Mouse (Mus musculus): Measurements from ENCODE around the gene Ruvbl2. TPM values are rescaled to one million over a fixed set of nuclear protein-coding genes. Genes with fewer than 3 reads are reported as not detected.
"Not testable (repeated sequence)": the region's sequence is repeated elsewhere in the genome, so short reads cannot be mapped to it uniquely, and the experiment has no call there.

Ruvbl2 gene
- polyA plus RNA-seq, 1 experiment from 2014 or later = 129 TPM

DNA sequence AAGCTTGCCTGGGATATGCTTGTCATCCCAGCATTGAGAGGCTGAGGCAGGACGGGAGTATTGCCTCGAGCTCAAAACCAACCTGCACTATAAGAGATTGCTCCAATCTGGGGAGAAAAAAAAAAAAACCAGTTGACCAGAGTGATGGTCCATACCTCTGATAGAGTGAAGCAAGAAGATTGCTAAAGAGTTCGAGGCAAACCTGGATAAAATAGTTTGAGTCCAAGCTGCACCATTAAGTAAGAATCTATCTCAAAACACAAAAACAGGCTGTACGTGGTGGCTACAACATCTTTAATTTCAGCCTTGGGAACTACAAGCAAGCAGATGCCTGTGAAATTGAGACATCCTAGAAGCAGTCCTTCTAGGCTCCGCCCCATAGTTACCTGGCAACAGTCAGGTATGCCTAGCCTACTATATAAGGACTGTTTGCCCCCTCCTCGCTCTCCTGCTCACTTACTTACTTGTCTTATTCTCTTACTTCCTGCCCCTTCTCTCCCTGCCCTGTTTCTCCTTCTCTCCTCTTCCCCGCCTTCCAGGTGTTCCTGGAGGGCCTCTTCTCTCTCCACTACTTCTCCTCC, 29.3 kb upstream of the Ruvbl2 start:
- H3K9ac ChIP-seq = peak overlapping the region; percentile 88
- no peaks in the 10 kb centered on the region for H3K27me3 ChIP-seq
- no peak overlapping the region for H3K27ac ChIP-seq
- peaks cover 17% of the 10 kb centered on the region for H3K4me1 ChIP-seq
- H3K4me3 ChIP-seq = peak overlapping the region; percentile 73
- no peaks in the 10 kb centered on the region for H3K9me3 ChIP-seq (replicated peaks)
- peaks cover 33% of the 10 kb centered on the region for H3K36me3 ChIP-seq
- ATAC-seq (ENCODE audit: low FRiP score) = peak; percentile 35
- H3K4me2 ChIP-seq (replicated peaks) = peak overlapping the region; percentile 94
- 32% methylated on average over 7 of the region's 7 CpGs for WGBS

GRCm38 (mm10) chr7:45466283-45467089, 28.6 kb upstream of the Ruvbl2 start, which contains the start of gene Bax:
Gene Bax, minus strand, starts transcription at chr7:45466898.
- Histone ChIP-seq H3K4me3 (peak within 1 kb of the TSS; percentile 73), H3K4me1 (peaks cover 24% of the 10 kb centered on the region), H3K36me3 (peaks cover 40% of the 10 kb centered on the region), H3K9ac (peak within 1 kb of the TSS; percentile 88), H3K27ac (peak within 1 kb of the TSS; percentile 75), H3K27me3 (no peaks in the 10 kb centered on the region), H3K9me3 (replicated peaks) (no peaks in the 10 kb centered on the region), H3K4me2 (replicated peaks) (peak within 1 kb of the TSS; percentile 94)
- peak; percentile 71 for ATAC-seq (ENCODE audit: low FRiP score)
- WGBS = under 1% methylated on average over 58 of the region's 58 CpGs

- Histone ChIP-seq H3K36me3 (peaks cover 41% of the 10 kb centered on the region), H3K9ac (peak overlapping the region; percentile 88), H3K4me1 (peaks cover 33% of the 10 kb centered on the region), H3K9me3 (replicated peaks) (no peaks in the 10 kb centered on the region), H3K27me3 (no peaks in the 10 kb centered on the region), H3K4me2 (replicated peaks) (peak overlapping the region; percentile 94), H3K27ac (no peak overlapping the region; the same call in 1 of the 2 replicates), H3K4me3 (peak overlapping the region; percentile 73)
- WGBS = 77% methylated on average over 9 of the region's 9 CpGs
- ATAC-seq (ENCODE audit: low FRiP score) = 0 out of 2 replicates have a peak, but pooled peaks have one; percentile 17
Observed at GRCm38 (mm10) chr7:45465549-45465948, 27.7 kb upstream of the Ruvbl2 start.

- no peak for ATAC-seq (ENCODE audit: low FRiP score)
- Histone ChIP-seq H3K9me3 (replicated peaks) (no peaks in the 10 kb centered on the region), H3K36me3 (peaks cover 41% of the 10 kb centered on the region), H3K4me2 (replicated peaks) (no peak overlapping the region), H3K27ac (no peak overlapping the region), H3K27me3 (no peaks in the 10 kb centered on the region), H3K4me1 (peaks cover 37% of the 10 kb centered on the region), H3K4me3 (0 out of 2 replicates have a peak overlapping the region, but pooled peaks have one; percentile 73), H3K9ac (peak overlapping the region; percentile 8; the same call in 1 of the 2 replicates)
- 95% methylated on average over 12 of the region's 12 CpGs for WGBS
Observed at GRCm38 (mm10) chr7:45465112-45465511, 27.2 kb upstream of the Ruvbl2 start.

- Histone ChIP-seq H3K9ac (no peak overlapping the region), H3K27me3 (no peaks in the 10 kb centered on the region), H3K4me3 (no peak overlapping the region), H3K9me3 (replicated peaks) (no peaks in the 10 kb centered on the region), H3K36me3 (peaks cover 41% of the 10 kb centered on the region), H3K27ac (no peak overlapping the region), H3K4me1 (peaks cover 38% of the 10 kb centered on the region), H3K4me2 (replicated peaks) (no peak overlapping the region)
- 93% methylated on average over 7 of the region's 7 CpGs for WGBS
- no peak for ATAC-seq (ENCODE audit: low FRiP score)
Observed at GRCm38 (mm10) chr7:45463987-45464778, 26.3 kb upstream of the Ruvbl2 start.

GRCm38 (mm10) chr7:45462868-45463267, 25.0 kb upstream of the Ruvbl2 start:
- H3K9me3 ChIP-seq (replicated peaks); H3K27ac ChIP-seq; H3K9ac ChIP-seq; H3K4me3 ChIP-seq; H3K4me2 ChIP-seq (replicated peaks); H3K27me3 ChIP-seq; ATAC-seq (ENCODE audit: low FRiP score): not testable (repeated sequence)
- peaks cover 43% of the 10 kb centered on the region for H3K4me1 ChIP-seq
- 83% methylated on average over 4 of the region's 4 CpGs for WGBS
- H3K36me3 ChIP-seq = peaks cover 49% of the 10 kb centered on the region

GRCm38 (mm10) chr7:45462325-45462724, 24.4 kb upstream of the Ruvbl2 start:
- Histone ChIP-seq H3K36me3 (peaks cover 55% of the 10 kb centered on the region), H3K4me1 (peaks cover 47% of the 10 kb centered on the region), H3K4me2 (replicated peaks) (no peak overlapping the region), H3K27ac (no peak overlapping the region), H3K27me3 (no peaks in the 10 kb centered on the region), H3K9ac (no peak overlapping the region), H3K9me3 (replicated peaks) (no peaks in the 10 kb centered on the region), H3K4me3 (no peak overlapping the region)
- 93% methylated on average over 4 of the region's 4 CpGs for WGBS
- no peak for ATAC-seq (ENCODE audit: low FRiP score)

GRCm38 (mm10) chr7:45461781-45462180, 23.9 kb upstream of the Ruvbl2 start:
- H3K27me3 ChIP-seq = no peaks in the 10 kb centered on the region
- no peak for ATAC-seq (ENCODE audit: low FRiP score)
- H3K4me1 ChIP-seq = peaks cover 51% of the 10 kb centered on the region
- H3K27ac ChIP-seq = peak overlapping the region; percentile 95
- peaks cover 60% of the 10 kb centered on the region for H3K36me3 ChIP-seq
- no peaks in the 10 kb centered on the region for H3K9me3 ChIP-seq (replicated peaks)
- H3K9ac ChIP-seq = no peak overlapping the region
- 85% methylated on average over 4 of the region's 4 CpGs for WGBS
- no peak overlapping the region for H3K4me3 ChIP-seq
- no peak overlapping the region for H3K4me2 ChIP-seq (replicated peaks)

DNA sequence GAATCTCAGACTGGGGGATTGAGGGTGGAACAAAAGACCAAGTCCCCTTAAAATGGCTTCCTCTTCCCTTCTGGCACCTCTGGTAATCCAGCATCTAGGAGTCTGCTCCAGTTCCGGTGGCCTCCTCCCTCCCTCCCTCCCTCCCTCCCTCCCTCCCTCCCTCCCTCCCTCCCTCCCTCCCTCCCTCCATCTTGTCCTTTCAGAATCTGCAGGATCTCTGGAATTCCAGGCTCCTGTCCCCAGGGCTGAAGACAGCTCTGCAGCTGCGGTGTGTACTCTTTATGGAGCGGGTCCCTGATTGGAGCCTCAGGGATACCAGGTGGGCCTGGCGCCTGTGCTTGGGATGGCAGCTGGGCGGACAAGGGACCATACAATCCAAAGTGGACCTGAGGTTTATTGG, 23.4 kb upstream of the Ruvbl2 start:
- peaks cover 61% of the 10 kb centered on the region for H3K36me3 ChIP-seq
- H3K4me3 ChIP-seq = no peak overlapping the region
- WGBS = 62% methylated on average over 5 of the region's 5 CpGs
- no peaks in the 10 kb centered on the region for H3K27me3 ChIP-seq
- H3K4me2 ChIP-seq (replicated peaks) = peak overlapping the region; percentile 51
- peaks cover 54% of the 10 kb centered on the region for H3K4me1 ChIP-seq
- no peak for ATAC-seq (ENCODE audit: low FRiP score)
- peak overlapping the region; percentile 95 for H3K27ac ChIP-seq
- H3K9ac ChIP-seq = 0 out of 2 replicates have a peak overlapping the region, but pooled peaks have one; percentile 91
- H3K9me3 ChIP-seq (replicated peaks) = no peaks in the 10 kb centered on the region

DNA sequence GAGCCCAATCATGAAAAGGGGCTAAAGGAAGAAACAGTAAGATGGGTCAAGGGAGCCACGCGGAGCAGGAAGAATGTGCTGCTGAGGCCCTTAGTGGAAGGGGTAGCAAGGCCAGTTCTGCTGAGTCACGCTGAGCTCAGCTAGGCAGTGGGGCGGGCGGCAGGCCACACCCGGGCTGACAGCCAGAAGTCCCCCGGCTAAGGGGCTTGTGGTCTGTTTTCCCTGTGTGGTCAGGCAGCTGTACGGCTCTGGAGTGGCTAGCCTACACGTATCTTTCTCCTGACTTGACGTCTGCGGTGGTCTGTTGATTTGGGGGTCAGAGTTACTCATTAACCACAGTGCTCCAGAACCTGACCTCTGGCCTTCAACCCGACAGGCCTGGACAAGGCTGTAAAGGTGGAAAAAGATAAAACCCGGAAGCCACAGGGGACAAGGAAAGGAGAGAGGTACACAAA, 23.0 kb upstream of the Ruvbl2 start:
- H3K36me3 ChIP-seq = peaks cover 66% of the 10 kb centered on the region
- H3K27me3 ChIP-seq = no peaks in the 10 kb centered on the region
- H3K4me1 ChIP-seq = peaks cover 51% of the 10 kb centered on the region
- no peaks in the 10 kb centered on the region for H3K9me3 ChIP-seq (replicated peaks)
- H3K4me3 ChIP-seq = peak overlapping the region; percentile 9
- 0 out of 2 replicates have a peak overlapping the region, but pooled peaks have one; percentile 91 for H3K9ac ChIP-seq
- H3K27ac ChIP-seq = peak overlapping the region; percentile 95
- WGBS = 25% methylated on average over 13 of the region's 13 CpGs
- ATAC-seq (ENCODE audit: low FRiP score) = no peak
- peak overlapping the region; percentile 51 for H3K4me2 ChIP-seq (replicated peaks)

- H3K36me3 ChIP-seq = peaks cover 66% of the 10 kb centered on the region
- WGBS = 77% methylated on average over 7 of the region's 7 CpGs
- peak overlapping the region; percentile 51 for H3K4me2 ChIP-seq (replicated peaks)
- H3K9ac ChIP-seq = peak overlapping the region; percentile 91
- no peaks in the 10 kb centered on the region for H3K27me3 ChIP-seq
- peak overlapping the region; percentile 95 for H3K27ac ChIP-seq
- no peak for ATAC-seq (ENCODE audit: low FRiP score)
- H3K4me1 ChIP-seq = peaks cover 46% of the 10 kb centered on the region
- peak overlapping the region; percentile 77 for H3K4me3 ChIP-seq
- H3K9me3 ChIP-seq (replicated peaks) = no peaks in the 10 kb centered on the region
Observed at GRCm38 (mm10) chr7:45460377-45460776, 22.5 kb upstream of the Ruvbl2 start.

All from hindbrain, embryonic 12.5 days (tissue).